Mouse (Mus musculus) heart, adult 2 months (tissue): Measurements from ENCODE around the gene Runx1. TPM values are rescaled to one million over a fixed set of nuclear protein-coding genes. Genes with fewer than 3 reads are reported as not detected.

Source experiments
- DNase-seq, 2 experiments: peaks; one replicate each; pipeline ENCODE4 v3.0.0; 2021
- H3K27ac ChIP-seq: fragments of 200-600 bp; 2 replicates; pipeline ENCODE4 v1.8.1; 2022
- H3K27me3 ChIP-seq: fragments of 200-500 bp; 2 replicates; pipeline ENCODE4 v1.6.1; 2012; ENCODE audit warnings: mild to moderate bottlenecking, low read length, inconsistent platforms, mixed read lengths; ENCODE audit not compliant: control insufficient read depth, insufficient read depth
- H3K36me3 ChIP-seq: fragments of 200-500 bp; 2 replicates; pipeline ENCODE4 v1.6.1; 2012; ENCODE audit warnings: low read length, inconsistent platforms; ENCODE audit not compliant: control insufficient read depth, insufficient read depth
- H3K4me1 ChIP-seq: fragments of 200-500 bp; 2 replicates; pipeline ENCODE4 v1.6.1; 2011; ENCODE audit warnings: low read length; ENCODE audit not compliant: control insufficient read depth, insufficient read depth
- H3K4me3 ChIP-seq: fragments of 200-600 bp; 2 replicates; pipeline ENCODE4 v1.8.1; 2022
- H3K79me2 ChIP-seq: fragments of 200-500 bp; replicated peaks from 2 replicates; pipeline ENCODE4 v1.6.1; 2012; ENCODE audit warnings: mild to moderate bottlenecking, inconsistent platforms, low read length, moderate library complexity, mixed read lengths; ENCODE audit not compliant: control insufficient read depth, insufficient read depth
- H3K9ac ChIP-seq: fragments of 200-500 bp; 2 replicates; pipeline ENCODE4 v1.6.1; 2012; ENCODE audit warnings: low read depth, mild to moderate bottlenecking, control low read depth, inconsistent platforms, low read length, mixed read lengths
- CTCF ChIP-seq: fragments of 200-600 bp; IDR thresholded peaks from 2 replicates; pipeline ENCODE4 v1.8.1; 2022; ENCODE audit warnings: antibody characterized with exemption, mild to moderate bottlenecking, moderate library complexity
- EP300 ChIP-seq: fragments of 200-500 bp; IDR thresholded peaks from 2 replicates; pipeline ENCODE4 v1.6.1; 2011; ENCODE audit warnings: low read depth, low read length, control low read depth; ENCODE audit not compliant: insufficient read depth
- POLR2A ChIP-seq: fragments of 200-500 bp; IDR thresholded peaks from 2 replicates; pipeline ENCODE4 v1.6.1; 2011; ENCODE audit warnings: mild to moderate bottlenecking, low read depth, low read length, control low read depth; ENCODE audit not compliant: insufficient read depth
- WGBS: fragments of 180-500 bp; shearing (Covaris S2); methylation state at CpG from one replicate; pipeline ENCODE4 v1.1.7; 2018; 5-methylcytosine and 5-hydroxymethylcytosine counted together
- intact Hi-C: fragments of 180-260 bp; cut with DNase I; formaldehyde crosslinking; loops from one replicate; pipeline ENCODE4 v1.15.1; 2025
- polyA plus RNA-seq: library from polyadenylated mRNA; depleted of rRNA; stranded (reverse); fragments of >200 nt; gene quantifications from 2 replicates; pipeline ENCODE4 v1.2.3, GENCODE M21; 2012
- total RNA-seq, 2 experiments: library from RNA; stranded (reverse); gene quantifications; 2 replicates each; pipeline ENCODE4 v1.2.3; 2021

Gene Runx1
- total and polyA plus RNA-seq, 3 experiments, result 1.8 to 2.4 (median 2.1) TPM

DNA sequence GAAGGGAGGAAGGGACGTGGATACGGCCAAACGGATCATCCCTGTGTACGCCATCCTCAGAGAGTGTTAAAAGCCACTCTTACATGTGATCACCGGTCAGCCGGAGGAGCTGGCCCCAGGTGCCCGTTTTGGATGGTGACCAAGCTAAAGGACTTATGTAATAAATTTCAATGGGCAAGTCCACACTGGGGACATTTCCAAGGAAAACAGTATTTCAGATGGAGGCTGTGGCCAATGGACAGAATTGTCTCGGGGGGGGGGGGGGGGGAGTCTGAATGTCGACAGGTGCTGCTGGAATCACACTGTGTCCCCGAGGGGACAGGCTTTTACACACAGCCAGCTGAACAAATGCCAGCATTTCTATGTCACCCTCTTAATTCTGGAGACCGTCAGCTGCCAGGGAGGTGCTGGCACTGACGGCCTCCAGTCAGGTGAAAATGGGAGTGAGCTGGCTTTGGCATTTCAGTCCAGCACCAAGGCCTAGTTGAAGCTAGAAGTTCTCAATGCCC, 214.3 kb downstream of the Runx1 start:
- peak in 1 of 2 experiments; percentile 69 for DNase-seq
- 63% methylated on average over 12 of the region's 12 CpGs for WGBS
- H3K27me3 ChIP-seq, result no peaks in the 10 kb centered on the region
- no peaks in the 10 kb centered on the region for H3K79me2 ChIP-seq
- no peak overlapping the region for H3K4me3 ChIP-seq
- H3K9ac ChIP-seq, result no peak overlapping the region
- peak overlapping the region; percentile 51 for H3K27ac ChIP-seq
- H3K36me3 ChIP-seq, result no peaks in the 10 kb centered on the region
- H3K4me1 ChIP-seq, result no peaks in the 10 kb centered on the region; the same call in 1 of the 2 replicates
- TF ChIP-seq CTCF (no peak), EP300 (peak; percentile 80; the same call in 1 of the 2 replicates)
- intact Hi-C loops, result no loop called here

DNA sequence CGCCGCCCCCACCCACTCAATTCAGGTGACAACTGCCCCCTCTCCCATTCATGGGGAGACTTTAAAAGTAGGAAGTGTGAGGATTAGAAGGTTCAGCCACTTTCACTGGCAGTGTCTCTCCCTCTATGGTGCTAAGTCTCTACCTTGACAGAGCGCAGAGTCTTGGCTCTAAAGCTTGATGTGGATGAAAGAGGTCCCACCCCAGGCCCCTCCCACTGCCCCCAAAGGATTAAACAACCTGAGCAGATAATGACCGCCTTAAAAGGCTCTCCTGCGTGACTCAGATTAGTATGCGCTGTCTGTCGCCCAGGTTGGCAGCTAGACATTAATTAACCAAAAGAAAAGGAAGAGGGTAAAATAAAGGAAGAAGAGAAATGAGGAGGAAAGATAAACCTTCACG, 215.5 kb downstream of the Runx1 start:
- H3K4me1 ChIP-seq, result no peaks in the 10 kb centered on the region; the same call in 1 of the 2 replicates
- intact Hi-C loops, result no loop called here
- H3K27ac ChIP-seq, result no peak overlapping the region
- no peak for TF ChIP-seq POLR2A
- no peak for TF ChIP-seq CTCF
- no peak for TF ChIP-seq EP300
- no peaks in the 10 kb centered on the region for H3K36me3 ChIP-seq
- H3K79me2 ChIP-seq, result no peaks in the 10 kb centered on the region
- WGBS, result 79% methylated on average over 8 of the region's 8 CpGs
- no peak overlapping the region for H3K4me3 ChIP-seq
- H3K9ac ChIP-seq, result no peak overlapping the region
- DNase-seq, result no peak
- H3K27me3 ChIP-seq, result peaks cover 4% of the 10 kb centered on the region

DNA sequence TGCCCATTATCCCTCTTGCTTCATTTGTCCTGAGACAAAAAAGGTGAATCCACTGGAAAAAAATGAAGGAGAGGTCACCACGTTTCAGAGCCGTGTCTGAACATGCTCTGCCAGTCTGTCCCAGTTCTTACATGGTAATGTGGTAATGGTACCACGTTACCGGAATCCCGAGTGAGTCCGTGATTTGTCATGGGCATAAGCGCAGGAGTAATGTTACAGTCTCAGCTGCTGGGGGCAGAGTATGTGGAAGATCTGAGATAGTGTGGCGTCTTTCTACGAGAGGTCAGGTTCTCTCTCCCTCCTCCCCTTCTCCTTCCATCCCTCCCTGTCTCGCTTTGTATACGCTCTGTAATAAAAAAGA, 216.3 kb downstream of the Runx1 start:
- no peak for DNase-seq
- no peak overlapping the region for H3K9ac ChIP-seq
- WGBS, result 86% methylated on average over 11 of the region's 11 CpGs
- H3K79me2 ChIP-seq, result no peaks in the 10 kb centered on the region
- no peak overlapping the region for H3K27ac ChIP-seq
- intact Hi-C loops, result no loop called here
- H3K4me3 ChIP-seq, result no peak overlapping the region
- H3K36me3 ChIP-seq, result no peaks in the 10 kb centered on the region
- no peaks in the 10 kb centered on the region; the same call in 1 of the 2 replicates for H3K4me1 ChIP-seq
- peaks cover 4% of the 10 kb centered on the region for H3K27me3 ChIP-seq
- no peak for TF ChIP-seq CTCF
- no peak for TF ChIP-seq EP300
- TF ChIP-seq POLR2A, result no peak

DNA sequence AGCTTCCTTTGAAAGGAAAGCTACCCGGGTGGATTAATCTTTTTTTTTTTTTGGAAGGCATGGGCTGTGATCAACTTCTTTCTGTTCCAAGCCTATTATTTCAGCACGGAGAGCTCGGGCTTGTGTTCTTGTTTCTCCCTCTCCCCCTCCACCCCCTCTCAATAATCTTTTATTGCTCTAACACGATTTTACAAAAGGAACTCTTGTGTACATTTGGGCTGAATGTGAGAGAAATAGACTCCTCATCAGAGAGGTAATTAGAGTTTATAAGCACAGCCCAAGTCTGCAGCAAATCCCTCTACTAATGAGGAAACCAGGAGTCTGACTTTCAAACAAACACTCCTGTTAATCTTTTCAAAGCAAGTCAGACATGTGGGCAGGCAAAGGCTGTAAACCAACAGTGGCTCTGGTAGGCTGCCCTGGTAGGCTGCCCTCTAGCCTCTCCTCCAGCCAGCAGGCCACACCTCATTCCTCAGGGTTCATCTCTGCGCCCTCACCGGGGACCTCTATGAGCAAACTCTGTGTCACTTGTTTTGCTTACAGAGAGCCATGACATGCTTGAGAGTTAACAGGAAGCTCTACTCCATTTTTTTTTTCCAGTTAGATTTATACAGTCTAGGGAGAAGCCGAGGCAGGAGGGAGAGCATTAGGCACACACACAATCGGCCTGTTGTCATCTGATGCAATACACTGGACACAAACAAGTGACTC, 216.8 kb downstream of the Runx1 start:
- H3K27ac ChIP-seq, result no peak overlapping the region
- WGBS, result 46% methylated on average over 8 of the region's 8 CpGs
- intact Hi-C loops, result no loop called here
- no peaks in the 10 kb centered on the region for H3K36me3 ChIP-seq
- H3K4me1 ChIP-seq, result no peaks in the 10 kb centered on the region; the same call in 1 of the 2 replicates
- H3K4me3 ChIP-seq, result no peak overlapping the region
- no peaks in the 10 kb centered on the region for H3K79me2 ChIP-seq
- H3K9ac ChIP-seq, result no peak overlapping the region
- no peak for TF ChIP-seq CTCF
- TF ChIP-seq POLR2A, result no peak
- no peak for TF ChIP-seq EP300
- H3K27me3 ChIP-seq, result peaks cover 4% of the 10 kb centered on the region
- no peak for DNase-seq

DNA sequence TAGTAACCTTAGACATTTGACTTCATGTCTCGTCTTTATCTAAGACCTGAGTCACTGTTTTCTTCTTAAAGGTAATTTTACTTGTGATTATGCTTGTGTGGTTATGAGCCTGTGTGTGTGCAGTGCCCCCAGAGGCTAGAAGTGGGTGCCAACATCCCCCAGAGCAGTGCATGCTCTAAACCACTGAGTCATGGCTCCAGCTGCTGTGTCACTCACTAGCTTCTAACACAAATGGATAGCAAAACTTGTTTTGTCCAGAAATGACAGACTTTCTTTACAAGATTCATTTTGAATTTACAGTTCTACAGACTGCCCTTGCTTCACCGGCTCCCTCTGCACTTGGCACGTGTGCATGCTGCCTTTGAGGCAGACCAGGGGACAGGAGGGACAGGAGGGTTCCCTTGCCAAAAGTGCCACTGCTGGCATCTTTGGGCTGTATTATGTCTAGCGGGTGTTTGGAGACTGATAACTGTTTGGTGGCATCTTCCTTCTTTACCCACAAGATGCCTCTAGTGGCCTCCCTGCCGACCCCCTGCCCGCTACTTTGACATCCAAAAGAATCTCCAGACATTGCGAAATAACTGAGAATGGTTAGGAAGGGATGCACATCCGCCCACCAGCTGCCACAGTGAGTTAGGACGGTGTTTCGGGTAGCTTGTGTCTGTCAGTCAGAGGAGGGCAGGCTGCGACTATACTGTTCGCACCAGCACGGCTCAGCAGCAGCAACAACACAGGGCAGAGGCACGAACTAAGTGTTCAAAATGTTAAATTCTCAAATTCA, 217.6 kb downstream of the Runx1 start:
- 66% methylated on average over 14 of the region's 14 CpGs for WGBS
- DNase-seq, result no peak
- no peak overlapping the region for H3K27ac ChIP-seq
- H3K4me3 ChIP-seq, result no peak overlapping the region
- H3K36me3 ChIP-seq, result no peaks in the 10 kb centered on the region
- H3K4me1 ChIP-seq, result no peaks in the 10 kb centered on the region; the same call in 1 of the 2 replicates
- H3K79me2 ChIP-seq, result no peaks in the 10 kb centered on the region
- peaks cover 4% of the 10 kb centered on the region for H3K27me3 ChIP-seq
- TF ChIP-seq CTCF (no peak), EP300 (no peak), POLR2A (no peak)
- intact Hi-C loops, result no loop called here
- H3K9ac ChIP-seq, result no peak overlapping the region
